Mouse (Mus musculus): ENCODE data around the gene Rpgrip1l.

- TF ChIP-seq NANOG (IDR thresholded peaks at IDR 0.05; ENCODE audit: borderline replicate concordance, low read length) = no peak
- no peak for TF ChIP-seq CTCF (conservative IDR thresholded peaks at IDR 0.05; ENCODE audit: low read length)
- no peak for TF ChIP-seq POU5F1 (IDR thresholded peaks at IDR 0.05; ENCODE audit: borderline replicate concordance, low read length)
Observed at GRCm38 (mm10) chr8:91324916-91325315, 11.9 kb upstream of the Rpgrip1l start.
